Mouse (Mus musculus) cerebellum, adult 9-10 months (tissue): ENCODE results near the gene Rhox4b.
"Not testable (repeated sequence)": the region's sequence is repeated elsewhere in the genome, so short reads cannot be mapped to it uniquely, and the experiment has no call there.

Experiments
- DNase-seq: peaks from one replicate; pipeline ENCODE4 v3.0.0; 2022

Rhox4b gene

DNA sequence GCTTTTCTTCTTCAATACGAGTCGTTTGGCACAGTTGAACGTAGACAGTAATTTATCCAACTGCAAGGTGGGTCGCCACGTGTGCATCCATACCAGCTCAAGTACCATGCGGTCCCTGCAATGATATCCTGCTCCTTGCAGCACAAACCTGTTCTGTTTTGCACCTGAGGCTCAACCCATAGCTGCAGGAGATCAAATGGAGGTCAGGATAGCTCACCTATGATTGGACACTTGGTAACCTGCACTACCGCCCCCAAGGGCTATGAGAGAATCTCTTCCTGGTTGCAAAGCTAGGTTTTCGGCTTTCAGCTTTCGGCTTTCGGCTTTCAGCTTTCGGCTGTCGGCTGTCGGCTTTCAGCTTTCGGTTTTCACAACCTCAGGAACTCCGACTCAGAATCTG lies at the start of gene Rhox4b:
Rhox4b (plus strand) TSS at position 301 of the 400 bp plus-strand sequence.
- not testable (repeated sequence) for DNase-seq

DNA sequence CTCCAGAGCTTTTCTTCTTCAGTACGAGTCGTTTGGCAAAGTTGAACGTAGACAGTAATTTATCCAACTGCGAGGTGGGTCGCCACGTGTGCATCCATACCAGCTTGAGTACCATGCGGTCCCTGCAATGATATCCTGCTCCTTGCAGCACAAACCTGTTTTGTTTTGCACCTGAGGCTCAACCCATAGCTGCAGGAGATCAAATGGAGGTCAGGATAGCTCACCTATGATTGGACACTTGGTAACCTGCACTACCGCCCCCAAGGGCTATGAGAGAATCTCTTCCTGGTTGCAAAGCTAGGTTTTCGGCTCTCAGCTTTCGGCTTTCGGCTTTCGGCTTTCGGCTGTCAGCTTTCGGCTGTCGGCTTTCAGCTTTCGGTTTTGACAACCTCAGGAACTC lies 41.7 kb upstream of the Rhox4b start, which contains the start of gene Rhox4a2:
Rhox4a2 (plus strand) TSS at position 301 of the 400 bp plus-strand sequence.
- DNase-seq: not testable (repeated sequence)

DNA sequence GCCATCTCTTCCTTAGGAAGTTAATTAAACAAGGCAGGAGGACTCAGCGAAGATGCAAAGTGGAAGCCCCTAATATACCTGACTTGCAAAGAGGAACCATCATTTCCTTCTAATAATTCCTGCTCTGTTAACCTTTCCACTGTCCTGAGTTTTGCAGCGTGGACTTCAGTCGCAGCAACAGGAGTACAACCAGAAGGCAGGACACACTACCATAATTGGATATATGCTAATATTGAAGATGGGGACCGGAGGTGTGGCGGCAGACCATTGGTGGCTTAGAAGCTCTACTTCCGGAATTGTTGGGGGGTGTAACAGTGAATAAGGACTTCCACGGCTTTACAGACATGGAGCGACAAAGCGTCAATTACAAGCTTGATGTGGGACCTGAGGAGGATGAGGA lies 20.5 kb upstream of the Rhox4b start, which contains the start of gene Rhox2b:
Rhox2b (plus strand) TSS at position 301 of the 400 bp plus-strand sequence.
- DNase-seq: not testable (repeated sequence)

DNA sequence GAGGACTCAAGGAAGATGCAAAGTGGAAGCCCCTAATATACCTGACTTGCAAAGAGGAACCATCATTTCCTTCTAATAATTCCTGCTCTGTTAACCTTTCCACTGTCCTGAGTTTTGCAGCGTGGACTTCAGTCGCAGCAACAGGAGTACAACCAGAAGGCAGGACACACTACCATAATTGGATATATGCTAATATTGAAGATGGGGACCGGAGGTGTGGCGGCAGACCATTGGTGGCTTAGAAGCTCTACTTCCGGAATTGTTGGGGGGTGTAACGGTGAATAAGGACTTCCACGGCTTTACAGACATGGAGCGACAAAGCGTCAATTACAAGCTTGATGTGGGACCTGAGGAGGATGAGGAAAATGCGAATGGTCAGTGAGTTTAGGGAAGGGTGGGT lies 21.1 kb downstream of the Rhox4b start, which contains the start of gene Rhox2c:
Rhox2c (plus strand) TSS at position 301 of the 400 bp plus-strand sequence.
- DNase-seq: not testable (repeated sequence)

DNA sequence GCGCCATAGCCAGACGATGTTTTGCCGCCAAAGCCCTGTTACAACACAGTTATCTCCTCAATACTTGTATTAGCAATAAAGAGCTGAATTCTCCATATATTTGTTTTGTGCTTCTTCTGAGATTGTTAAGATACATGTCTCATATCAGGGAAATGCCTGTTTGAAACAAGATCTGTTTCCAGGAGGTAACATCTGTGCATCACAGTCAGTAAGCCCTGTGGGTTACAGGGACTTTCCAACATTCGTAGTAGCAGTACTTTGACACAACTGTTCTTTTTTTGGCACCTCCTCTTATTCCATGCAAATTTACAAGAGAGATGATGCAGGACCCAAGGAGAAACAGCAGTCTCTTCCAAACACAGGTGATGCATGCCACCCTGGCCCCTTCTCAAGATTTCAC lies 26.0 kb downstream of the Rhox4b start, which contains the start of gene Rhox3c:
Rhox3c (plus strand) TSS at position 301 of the 400 bp plus-strand sequence.
- not testable (repeated sequence) for DNase-seq

DNA sequence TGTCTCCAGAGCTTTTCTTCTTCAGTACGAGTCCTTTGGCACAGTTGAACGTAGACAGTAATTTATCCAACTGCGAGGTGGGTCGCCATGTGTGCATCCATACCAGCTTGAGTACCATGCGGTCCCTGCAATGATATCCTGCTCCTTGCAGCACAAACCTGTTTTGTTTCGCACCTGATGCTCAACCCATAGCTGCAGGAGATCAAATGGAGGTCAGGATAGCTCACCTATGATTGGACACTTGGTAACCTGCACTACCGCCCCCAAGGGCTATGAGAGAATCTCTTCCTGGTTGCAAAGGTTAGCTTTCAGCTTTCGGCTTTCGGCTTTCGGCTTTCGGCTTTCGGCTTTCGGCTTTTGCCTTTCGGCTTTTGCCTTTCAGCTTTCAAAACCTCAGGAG lies 47.7 kb downstream of the Rhox4b start, which contains the start of gene Rhox4c:
Rhox4c (plus strand) TSS at position 301 of the 400 bp plus-strand sequence.
- not testable (repeated sequence) for DNase-seq
